Mouse (Mus musculus) embryonic fibroblast, embryonic 13.5 days (primary cell): ENCODE data around the gene Masp1.

Experiments
- CTCF ChIP-seq: IDR thresholded peaks from 2 replicates; pipeline ENCODE4 v1.5.1; 2011; ENCODE audit warnings: mild to moderate bottlenecking, control low read depth, low read length, moderate library complexity, borderline replicate concordance; ENCODE audit not compliant: insufficient read depth
- POLR2A ChIP-seq: IDR thresholded peaks from 2 replicates; pipeline ENCODE4 v1.6.1; 2011; ENCODE audit warnings: low read depth, mild to moderate bottlenecking, control low read depth, low read length, moderate library complexity

- no peak for TF ChIP-seq CTCF
- no peak for TF ChIP-seq POLR2A
These were observed 13.1 kb upstream of the Masp1 start for GRCm38 (mm10) chr16:23533707-23534106.
